Mouse (Mus musculus) liver, embryonic 13.5 days (tissue): ENCODE data around the gene Guk1. TPM values are rescaled to one million over a fixed set of nuclear protein-coding genes. Genes with fewer than 3 reads are reported as not detected.
A peak's percentile ranks its signal among the peaks of the same experiment; 100 is the strongest.

Experiments
- ATAC-seq: fragments of 200-750 bp; cut with Nextera tagmentation; 2 replicates; pipeline ENCODE4 v1.8.0; 2017; ENCODE audit warnings: low read depth, mild to moderate bottlenecking, moderate number of reproducible peaks, moderate library complexity
- DNase-seq: peaks from one replicate; pipeline ENCODE4 v3.0.0; 2022
- H3K27ac ChIP-seq: fragments of 300-500 bp; sonication (generic); 2 replicates; pipeline ENCODE4 v1.5.1; 2015; ENCODE audit warnings: moderate library complexity, mild to moderate bottlenecking, inconsistent platforms
- H3K27me3 ChIP-seq: fragments of 300-500 bp; sonication (generic); 2 replicates; pipeline ENCODE4 v1.6.1; 2015; ENCODE audit warnings: mild to moderate bottlenecking, inconsistent platforms
- H3K36me3 ChIP-seq: fragments of 300-500 bp; sonication (generic); 2 replicates; pipeline ENCODE4 v1.6.1; 2015; ENCODE audit warnings: mild to moderate bottlenecking, inconsistent platforms
- H3K4me1 ChIP-seq: fragments of 300-500 bp; sonication (generic); replicated peaks from 2 replicates; pipeline ENCODE4 v1.6.1; 2015; ENCODE audit warnings: inconsistent platforms
- H3K4me2 ChIP-seq: fragments of 300-500 bp; sonication (generic); 2 replicates; pipeline ENCODE4 v1.6.1; 2015; ENCODE audit warnings: inconsistent platforms, mild to moderate bottlenecking, moderate library complexity
- H3K4me3 ChIP-seq: fragments of 300-500 bp; sonication (generic); replicated peaks from 2 replicates; pipeline ENCODE4 v1.5.1; 2015; ENCODE audit warnings: mild to moderate bottlenecking, inconsistent platforms
- H3K9ac ChIP-seq: fragments of 300-500 bp; sonication (generic); 2 replicates; pipeline ENCODE4 v1.6.1; 2015; ENCODE audit warnings: mild to moderate bottlenecking, inconsistent platforms
- H3K9me3 ChIP-seq: fragments of 300-500 bp; sonication (generic); replicated peaks from 2 replicates; pipeline ENCODE4 v1.6.1; 2016; ENCODE audit warnings: inconsistent platforms
- WGBS: fragments of 180-500 bp; shearing (Covaris S2); methylation state at CpG from one replicate; pipeline ENCODE4 v1.1.7; 2015; ENCODE audit not compliant: insufficient replicate concordance; 5-methylcytosine and 5-hydroxymethylcytosine counted together
- polyA plus RNA-seq: library from polyadenylated mRNA; unstranded; fragments of >200 nt; fragmentation: Nextera tagmentation; extraction: Ambion mirVana; gene quantifications from 2 replicates; pipeline ENCODE4 v1.2.1, GENCODE M21; 2015

Guk1 gene
- polyA plus RNA-seq: 71.2 and 76.4 TPM in 2 replicates

GRCm38 (mm10) chr11:59192059-59192386 is at the start of gene Guk1:
Gene Guk1 (minus strand): TSS chr11:59192212.
- 5% methylated on average over 16 of the region's 16 CpGs for WGBS

GRCm38 (mm10) chr11:59239796-59240195 is 47.8 kb upstream of the Guk1 start:
- H3K4me1 ChIP-seq: peaks cover 7% of the 10 kb centered on the region; the same call in 1 of the 2 replicates
- no peak overlapping the region for H3K4me3 ChIP-seq
- H3K9ac ChIP-seq: no peak overlapping the region
- H3K4me2 ChIP-seq: no peak overlapping the region
- no peak overlapping the region for H3K27ac ChIP-seq
- peaks cover 83% of the 10 kb centered on the region for H3K27me3 ChIP-seq
- no peaks in the 10 kb centered on the region for H3K36me3 ChIP-seq
- 68% methylated on average over 4 of the region's 4 CpGs for WGBS
- H3K9me3 ChIP-seq: no peaks in the 10 kb centered on the region
- ATAC-seq (no peak), DNase-seq (no peak)

More at GRCm38 (mm10) chr11:59192059-59192386, at the start of gene Guk1:
- ATAC-seq: no peak; the same call in 1 of the 2 replicates
- peak within 1 kb of the TSS; percentile 78 for H3K4me3 ChIP-seq
- peaks cover 40% of the 10 kb centered on the region for H3K4me1 ChIP-seq
- peak within 1 kb of the TSS; percentile 97 for H3K27ac ChIP-seq
- no peaks in the 10 kb centered on the region for H3K27me3 ChIP-seq
- H3K4me2 ChIP-seq: peak within 1 kb of the TSS; percentile 96
- no peaks in the 10 kb centered on the region for H3K9me3 ChIP-seq
- H3K36me3 ChIP-seq: 0 out of 2 replicates have a peak, but pooled peaks cover 3% of the 10 kb centered on the region
- H3K9ac ChIP-seq: peak within 1 kb of the TSS; percentile 85
- DNase-seq: no peak

GRCm38 (mm10) chr11:59239428-59239785 is 47.4 kb upstream of the Guk1 start:
- WGBS: 54% methylated on average over 4 of the region's 4 CpGs

GRCm38 (mm10) chr11:59238525-59239427 is 46.8 kb upstream of the Guk1 start:
- DNase-seq: peak; percentile 60
- Histone ChIP-seq H3K9me3 (no peaks in the 10 kb centered on the region), H3K9ac (no peak overlapping the region), H3K4me2 (no peak overlapping the region), H3K27ac (no peak overlapping the region), H3K4me1 (peaks cover 7% of the 10 kb centered on the region; the same call in 1 of the 2 replicates), H3K27me3 (peaks cover 78% of the 10 kb centered on the region), H3K36me3 (no peaks in the 10 kb centered on the region), H3K4me3 (no peak overlapping the region)
- 6% methylated on average over 14 of the region's 15 CpGs for WGBS
- peak; percentile 81 for ATAC-seq

More at GRCm38 (mm10) chr11:59239428-59239785, 47.4 kb upstream of the Guk1 start:
- Histone ChIP-seq H3K4me3 (no peak overlapping the region), H3K27ac (no peak overlapping the region), H3K9me3 (no peaks in the 10 kb centered on the region), H3K27me3 (peaks cover 82% of the 10 kb centered on the region), H3K4me1 (peaks cover 7% of the 10 kb centered on the region; the same call in 1 of the 2 replicates), H3K4me2 (no peak overlapping the region), H3K9ac (no peak overlapping the region), H3K36me3 (no peaks in the 10 kb centered on the region)
- ATAC-seq (no peak), DNase-seq (no peak)

GRCm38 (mm10) chr11:59232797-59233196 is 40.8 kb upstream of the Guk1 start:
- Histone ChIP-seq H3K4me3 (no peak overlapping the region), H3K9ac (no peak overlapping the region), H3K27ac (no peak overlapping the region), H3K27me3 (peaks cover 44% of the 10 kb centered on the region), H3K4me2 (no peak overlapping the region), H3K36me3 (no peaks in the 10 kb centered on the region), H3K4me1 (peaks cover 19% of the 10 kb centered on the region), H3K9me3 (no peaks in the 10 kb centered on the region)
- ATAC-seq (no peak), DNase-seq (no peak)
- 50% methylated on average over 2 of the region's 2 CpGs for WGBS

- H3K9ac ChIP-seq: no peak overlapping the region
- H3K36me3 ChIP-seq: no peaks in the 10 kb centered on the region
- DNase-seq (peak; percentile 62), ATAC-seq (no peak)
- no peaks in the 10 kb centered on the region for H3K9me3 ChIP-seq
- peaks cover 24% of the 10 kb centered on the region for H3K27me3 ChIP-seq
- H3K4me3 ChIP-seq: no peak overlapping the region
- H3K27ac ChIP-seq: no peak overlapping the region
- 15% methylated on average over 7 of the region's 7 CpGs for WGBS
- H3K4me1 ChIP-seq: peaks cover 39% of the 10 kb centered on the region
- H3K4me2 ChIP-seq: no peak overlapping the region
Observed at GRCm38 (mm10) chr11:59230144-59230760, 38.2 kb upstream of the Guk1 start.

GRCm38 (mm10) chr11:59228122-59228953 is 36.3 kb upstream of the Guk1 start, which contains the start of gene Arf1:
Gene Arf1 (minus strand): TSS chr11:59228270.
- peak within 1 kb of the TSS; percentile 96 for H3K27ac ChIP-seq
- peak within 1 kb of the TSS; percentile 86 for H3K4me2 ChIP-seq
- H3K9ac ChIP-seq: peak within 1 kb of the TSS; percentile 100
- peaks cover 12% of the 10 kb centered on the region; the same call in 1 of the 2 replicates for H3K27me3 ChIP-seq
- ATAC-seq (peak; percentile 93), DNase-seq (peak; percentile 96)
- H3K9me3 ChIP-seq: no peaks in the 10 kb centered on the region
- peak within 1 kb of the TSS; percentile 100 for H3K4me3 ChIP-seq
- peaks cover 58% of the 10 kb centered on the region for H3K4me1 ChIP-seq
- 4% methylated on average over 56 of the region's 59 CpGs for WGBS
- H3K36me3 ChIP-seq: peaks cover 10% of the 10 kb centered on the region

- peaks cover 65% of the 10 kb centered on the region for H3K4me1 ChIP-seq
- WGBS: 1% methylated on average over 51 of the region's 51 CpGs
- DNase-seq: no peak
Observed at GRCm38 (mm10) chr11:59227604-59228121, 35.7 kb upstream of the Guk1 start.

GRCm38 (mm10) chr11:59226787-59227603 is 35.0 kb upstream of the Guk1 start:
- DNase-seq: no peak

More at GRCm38 (mm10) chr11:59227604-59228121, 35.7 kb upstream of the Guk1 start:
- Histone ChIP-seq H3K27ac (peak overlapping the region; percentile 96), H3K27me3 (peaks cover 6% of the 10 kb centered on the region; the same call in 1 of the 2 replicates), H3K4me2 (peak overlapping the region; percentile 86), H3K9me3 (no peaks in the 10 kb centered on the region), H3K4me3 (peak overlapping the region; percentile 100), H3K36me3 (peaks cover 16% of the 10 kb centered on the region), H3K9ac (peak overlapping the region; percentile 100)
- peak; percentile 76 for ATAC-seq

GRCm38 (mm10) chr11:59226251-59226650 is 34.2 kb upstream of the Guk1 start:
- no peaks in the 10 kb centered on the region for H3K27me3 ChIP-seq
- H3K4me2 ChIP-seq: peak overlapping the region; percentile 86
- no peak for ATAC-seq
- H3K36me3 ChIP-seq: peaks cover 26% of the 10 kb centered on the region
- WGBS: 49% methylated on average over 3 of the region's 3 CpGs
- no peak for DNase-seq
- H3K4me1 ChIP-seq: peaks cover 79% of the 10 kb centered on the region
- H3K27ac ChIP-seq: peak overlapping the region; percentile 96
- H3K9ac ChIP-seq: peak overlapping the region; percentile 100
- peak overlapping the region; percentile 100 for H3K4me3 ChIP-seq
- H3K9me3 ChIP-seq: no peaks in the 10 kb centered on the region

More at GRCm38 (mm10) chr11:59226787-59227603, 35.0 kb upstream of the Guk1 start:
- H3K9me3 ChIP-seq: no peaks in the 10 kb centered on the region
- peak overlapping the region; percentile 86 for H3K4me2 ChIP-seq
- H3K4me3 ChIP-seq: peak overlapping the region; percentile 100
- peaks cover 71% of the 10 kb centered on the region for H3K4me1 ChIP-seq
- H3K27ac ChIP-seq: peak overlapping the region; percentile 96
- H3K9ac ChIP-seq: peak overlapping the region; percentile 100
- ATAC-seq: no peak
- 2% methylated on average over 21 of the region's 21 CpGs for WGBS
- peaks cover 20% of the 10 kb centered on the region for H3K36me3 ChIP-seq
- 0 out of 2 replicates have a peak, but pooled peaks cover 2% of the 10 kb centered on the region for H3K27me3 ChIP-seq
